Mouse (Mus musculus): ENCODE measurements around the gene Bean1. TPM values are rescaled to one million over a fixed set of nuclear protein-coding genes. Genes with fewer than 3 reads are reported as not detected.

The Bean1 gene
- polyA plus RNA-seq, 1 experiment from 2014 or later = 0.06 TPM

Other genes with a start within 250 kb of the Bean1 start
- gene Cdh5, start 68.8 kb upstream of the Bean1 start, polyA plus RNA-seq (2015; fragmentation: Nextera tagmentation; extraction: Ambion mirVana) = 8.6 and 9.5 TPM in 2 replicates
- gene Tk2, start 78.1 kb downstream of the Bean1 start, polyA plus RNA-seq (2015; fragmentation: Nextera tagmentation; extraction: Ambion mirVana) = 7.1 and 7.6 TPM in 2 replicates
- gene Cklf, start 80.4 kb downstream of the Bean1 start, polyA plus RNA-seq (2015; fragmentation: Nextera tagmentation; extraction: Ambion mirVana) = 14.9 and 17.7 TPM in 2 replicates
- gene Cmtm2a, start 122.7 kb downstream of the Bean1 start, polyA plus RNA-seq (2015; fragmentation: Nextera tagmentation; extraction: Ambion mirVana) = not detected in 2 replicates
- gene Gm45711, start 139.6 kb downstream of the Bean1 start, polyA plus RNA-seq (2015; fragmentation: Nextera tagmentation; extraction: Ambion mirVana) = not detected in 2 replicates
- gene Cmtm1, start 139.7 kb downstream of the Bean1 start, polyA plus RNA-seq (2015; fragmentation: Nextera tagmentation; extraction: Ambion mirVana) = not detected in 2 replicates
- not detected in 2 replicates for gene Gm11020, start 151.1 kb downstream of the Bean1 start, polyA plus RNA-seq (2015; fragmentation: Nextera tagmentation; extraction: Ambion mirVana)
- gene Cmtm2b, start 151.8 kb downstream of the Bean1 start, polyA plus RNA-seq (2015; fragmentation: Nextera tagmentation; extraction: Ambion mirVana) = not detected in 2 replicates
- gene Cmtm3, start 169.0 kb downstream of the Bean1 start, polyA plus RNA-seq (2015; fragmentation: Nextera tagmentation; extraction: Ambion mirVana) = 17.6 and 18.5 TPM in 2 replicates
- gene Cmtm4, start 225.4 kb downstream of the Bean1 start, polyA plus RNA-seq (2015; fragmentation: Nextera tagmentation; extraction: Ambion mirVana) = 0.38 and 0.64 TPM in 2 replicates